Comparison of ENCODE assay signal across 14 mouse cellular contexts in genomic region chr8:124042201-124042600, GRCm38 (mm10).
"Had no signal": no experiment of that assay in that cellular context is flagged by ENCODE, and none has a peak within 500 bp of the region (broad histone marks: within the 10 kb centered on the region; RNA-seq: fewer than 3 reads in every experiment).

No protein-coding gene starts in this region.

- ATAC-seq: inflammation-experienced regulatory T-cells, adult 6 months; midbrain, embryonic 15.5 days had no signal

- H3K27me3 ChIP-seq: limb, embryonic 12.5 days; lung, embryonic 15.5 days; megakaryocyte, embryonic 14.5 days; midbrain, embryonic 15.5 days; neural tube, embryonic 12.5 days had no signal

- H3K27ac ChIP-seq: limb, embryonic 12.5 days; lung, embryonic 15.5 days; macrophage; midbrain, embryonic 15.5 days; neural tube, embryonic 12.5 days had no signal

- H3K4me3 ChIP-seq: limb, embryonic 12.5 days; lung, embryonic 15.5 days; megakaryocyte, embryonic 14.5 days; midbrain, embryonic 15.5 days; neural tube, embryonic 12.5 days had no signal

- H3K4me2 ChIP-seq: limb, embryonic 12.5 days; lung, embryonic 15.5 days; midbrain, embryonic 11.5 days; midbrain, embryonic 15.5 days; neural tube, embryonic 12.5 days had no signal

- DNase-seq: kidney, adult 8-10 months; kidney, postnatal 4 days; liver; lung, postnatal 14 days; right cerebral cortex, postnatal 14 days; thymus, postnatal 36 days had no signal

- H3K4me1 ChIP-seq: limb, embryonic 12.5 days; lung, embryonic 15.5 days; midbrain, embryonic 15.5 days; neural tube, embryonic 12.5 days had no signal

- H3K9me3 ChIP-seq: limb, embryonic 12.5 days; lung, embryonic 15.5 days; megakaryocyte, embryonic 14.5 days; midbrain, embryonic 15.5 days; neural tube, embryonic 12.5 days had no signal

- H3K9ac ChIP-seq: limb, embryonic 12.5 days; lung, embryonic 15.5 days; midbrain, embryonic 15.5 days; neural tube, embryonic 12.5 days had no signal
